Mouse (Mus musculus) kidney, postnatal 0 days (tissue): ENCODE measurements at regions not wholly inside any gene's neighbourhood (a gene's known extent, or its start where the extent isn't known, plus 50 kb on each side); places are given as distances from the start of the nearest gene placed in this dataset.
A peak's percentile ranks its signal among the peaks of the same experiment; 100 is the strongest.

ENCODE experiments used
- ATAC-seq: fragments of 200-750 bp; cut with Nextera tagmentation; replicated peaks from 2 replicates; pipeline ENCODE4 v1.8.0; 2017; ENCODE audit warnings: low read depth, moderate number of reproducible peaks, moderate TSS enrichment, moderate library complexity; ENCODE audit not compliant: low FRiP score
- DNase-seq: peaks from one replicate; pipeline ENCODE4 v3.0.0-alpha.2; 2016; ENCODE audit warnings: low spot score
- H3K27ac ChIP-seq: fragments of 300-500 bp; sonication (generic); 2 replicates; pipeline ENCODE4 v1.5.1; 2014; ENCODE audit warnings: mild to moderate bottlenecking
- H3K27me3 ChIP-seq: fragments of 300-500 bp; sonication (generic); 2 replicates; pipeline ENCODE4 v1.6.1; 2014; ENCODE audit warnings: low read length, mixed read lengths; ENCODE audit not compliant: insufficient read depth
- H3K36me3 ChIP-seq: fragments of 300-500 bp; sonication (generic); 2 replicates; pipeline ENCODE4 v1.6.1; 2014; ENCODE audit warnings: low read length, mixed read lengths; ENCODE audit not compliant: insufficient read depth
- H3K4me1 ChIP-seq: fragments of 300-500 bp; sonication (generic); replicated peaks from 2 replicates; pipeline ENCODE4 v1.6.1; 2014; ENCODE audit warnings: antibody characterized with exemption, low read length, mixed read lengths; ENCODE audit not compliant: insufficient read depth
- H3K4me2 ChIP-seq: fragments of 300-500 bp; sonication (generic); 2 replicates; pipeline ENCODE4 v1.6.1; 2014; ENCODE audit warnings: mild to moderate bottlenecking, low read length, moderate library complexity, mixed read lengths
- H3K4me3 ChIP-seq: fragments of 300-500 bp; sonication (generic); replicated peaks from 2 replicates; pipeline ENCODE4 v1.5.1; 2014; ENCODE audit warnings: low read depth, low read length
- H3K9ac ChIP-seq: fragments of 300-500 bp; sonication (generic); 2 replicates; pipeline ENCODE4 v1.6.1; 2014; ENCODE audit warnings: low read depth, low read length
- H3K9me3 ChIP-seq: fragments of 300-500 bp; sonication (generic); replicated peaks from 2 replicates; pipeline ENCODE4 v1.6.1; 2016; ENCODE audit warnings: low read length, inconsistent platforms, mixed read lengths
- CTCF ChIP-seq: IDR thresholded peaks from 2 replicates; pipeline ENCODE4 v1.5.1; 2016; ENCODE audit warnings: antibody characterized with exemption, low read depth, mild to moderate bottlenecking, moderate library complexity
- WGBS: fragments of 180-500 bp; shearing (Covaris S2); extraction: QIAGEN DNeasy Blood & Tissue Kit; methylation state at CpG from one replicate; pipeline ENCODE4 v1.1.7; 2014; 5-methylcytosine and 5-hydroxymethylcytosine counted together

GRCm38 (mm10) chr12:92120164-92120815 is 271.3 kb upstream of the Sel1l start:
- Histone ChIP-seq H3K4me2 (no peak overlapping the region), H3K27ac (no peak overlapping the region), H3K27me3 (no peaks in the 10 kb centered on the region), H3K36me3 (no peaks in the 10 kb centered on the region), H3K4me1 (no peaks in the 10 kb centered on the region), H3K9ac (no peak overlapping the region), H3K9me3 (no peaks in the 10 kb centered on the region), H3K4me3 (no peak overlapping the region)
- 67% methylated on average over 6 of the region's 6 CpGs for WGBS
- TF ChIP-seq CTCF, result no peak
- no peak for DNase-seq
- no peak for ATAC-seq

- no peaks in the 10 kb centered on the region for H3K4me1 ChIP-seq
- H3K4me2 ChIP-seq, result no peak overlapping the region
- no peaks in the 10 kb centered on the region for H3K27me3 ChIP-seq
- no peak overlapping the region for H3K4me3 ChIP-seq
- H3K9ac ChIP-seq, result no peak overlapping the region
- no peaks in the 10 kb centered on the region for H3K9me3 ChIP-seq
- no peak for DNase-seq
- no peaks in the 10 kb centered on the region for H3K36me3 ChIP-seq
- no peak overlapping the region for H3K27ac ChIP-seq
- TF ChIP-seq CTCF, result no peak
- ATAC-seq, result no peak
- 49% methylated on average over 3 of the region's 3 CpGs for WGBS
Measured at GRCm38 (mm10) chr12:92109615-92110014, 260.7 kb upstream of the Sel1l start.

GRCm38 (mm10) chr12:92100080-92100479 is 251.1 kb upstream of the Sel1l start:
- no peaks in the 10 kb centered on the region for H3K9me3 ChIP-seq
- 81% methylated on average over 4 of the region's 4 CpGs for WGBS
- no peaks in the 10 kb centered on the region for H3K36me3 ChIP-seq
- no peak overlapping the region for H3K9ac ChIP-seq
- no peak overlapping the region for H3K4me2 ChIP-seq
- DNase-seq (no peak), ATAC-seq (no peak)
- no peak for TF ChIP-seq CTCF
- no peak overlapping the region for H3K27ac ChIP-seq
- H3K4me1 ChIP-seq, result no peaks in the 10 kb centered on the region
- no peak overlapping the region for H3K4me3 ChIP-seq
- H3K27me3 ChIP-seq, result no peaks in the 10 kb centered on the region

- Histone ChIP-seq H3K9me3 (no peaks in the 10 kb centered on the region), H3K4me2 (no peak overlapping the region), H3K36me3 (no peaks in the 10 kb centered on the region), H3K9ac (no peak overlapping the region), H3K4me3 (no peak overlapping the region), H3K4me1 (no peaks in the 10 kb centered on the region), H3K27me3 (no peaks in the 10 kb centered on the region), H3K27ac (no peak overlapping the region)
- ATAC-seq, result no peak
- TF ChIP-seq CTCF, result no peak
- 51% methylated on average over 10 of the region's 10 CpGs for WGBS
- DNase-seq, result peak; percentile 59
Measured at GRCm38 (mm10) chr12:92092794-92093365, 243.9 kb upstream of the Sel1l start.

- WGBS, result 78% methylated on average over 10 of the region's 10 CpGs
- no peak for TF ChIP-seq CTCF
- H3K9me3 ChIP-seq, result no peaks in the 10 kb centered on the region
- DNase-seq, result no peak
- H3K27ac ChIP-seq, result no peak overlapping the region
- no peaks in the 10 kb centered on the region for H3K4me1 ChIP-seq
- no peak overlapping the region for H3K9ac ChIP-seq
- H3K27me3 ChIP-seq, result no peaks in the 10 kb centered on the region
- ATAC-seq, result no peak
- no peak overlapping the region for H3K4me3 ChIP-seq
- H3K4me2 ChIP-seq, result no peak overlapping the region
- no peaks in the 10 kb centered on the region for H3K36me3 ChIP-seq
Measured at GRCm38 (mm10) chr12:92073209-92073608, 224.3 kb upstream of the Sel1l start.

GRCm38 (mm10) chr12:92062731-92063130 is 213.8 kb upstream of the Sel1l start:
- Histone ChIP-seq H3K4me3 (no peak overlapping the region), H3K4me2 (no peak overlapping the region), H3K4me1 (no peaks in the 10 kb centered on the region), H3K9me3 (no peaks in the 10 kb centered on the region), H3K36me3 (no peaks in the 10 kb centered on the region), H3K9ac (no peak overlapping the region), H3K27me3 (no peaks in the 10 kb centered on the region), H3K27ac (no peak overlapping the region)
- 36% methylated on average over 4 of the region's 4 CpGs for WGBS
- no peak for ATAC-seq
- peak; percentile 21 for DNase-seq
- no peak for TF ChIP-seq CTCF
